Mouse (Mus musculus): ENCODE measurements at regions not wholly inside any gene's neighbourhood (a gene's known extent, or its start where the extent isn't known, plus 50 kb on each side); places are given as distances from the start of the nearest gene placed in this dataset.

DNA sequence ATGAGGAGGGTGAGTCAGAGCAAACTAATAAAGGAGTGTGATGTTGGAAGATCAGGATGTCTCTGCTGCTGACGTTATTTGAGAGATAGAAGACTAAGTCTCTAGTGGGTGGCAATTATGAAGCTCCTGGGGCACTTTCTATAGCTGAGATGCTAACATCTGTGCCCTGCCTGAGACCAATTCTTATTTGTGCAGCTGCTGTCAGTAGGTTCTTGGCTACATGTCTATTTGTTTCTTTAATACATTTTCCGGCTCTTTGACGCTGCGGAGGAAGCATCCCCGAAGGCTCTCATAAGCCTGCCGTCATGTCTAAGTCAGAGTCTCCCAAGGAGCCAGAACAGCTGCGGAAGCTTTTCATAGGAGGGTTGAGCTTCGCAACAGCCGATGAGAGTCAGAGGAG is 55.4 kb upstream of the Cast start:
- no peak for TF ChIP-seq CTCF (IDR thresholded peaks at IDR 0.05)
- no peak for TF ChIP-seq EP300 (IDR thresholded peaks at IDR 0.05; ENCODE audit: insufficient read depth, low read depth, low read length)
- TF ChIP-seq POLR2A (IDR thresholded peaks at IDR 0.05; ENCODE audit: insufficient read depth, low read depth, low read length), result no peak
- H3K9ac ChIP-seq (ENCODE audit: low read depth, low read length), result no peak overlapping the region
- H3K4me1 ChIP-seq (ENCODE audit: control insufficient read depth, insufficient read depth, low read length), result no peaks in the 10 kb centered on the region
- intact Hi-C loops (cut with DNase I), result loop anchor here (5.0 to 10.0 kb wide), 4 partner anchors 338 to 1158 kb away; no protein-coding TSS in a partner anchor
- H3K27me3 ChIP-seq (ENCODE audit: control insufficient read depth, insufficient read depth, low read length), result no peaks in the 10 kb centered on the region
- H3K27ac ChIP-seq, result no peak overlapping the region
- H3K36me3 ChIP-seq (ENCODE audit: control insufficient read depth, insufficient read depth, low read length), result no peaks in the 10 kb centered on the region
- no peak overlapping the region for H3K4me3 ChIP-seq
- no peaks in the 10 kb centered on the region for H3K79me2 ChIP-seq (replicated peaks; ENCODE audit: control insufficient read depth, insufficient read depth, low read length)
- WGBS, result 82% methylated on average over 9 of the region's 9 CpGs
- DNase-seq, result no peak

DNA sequence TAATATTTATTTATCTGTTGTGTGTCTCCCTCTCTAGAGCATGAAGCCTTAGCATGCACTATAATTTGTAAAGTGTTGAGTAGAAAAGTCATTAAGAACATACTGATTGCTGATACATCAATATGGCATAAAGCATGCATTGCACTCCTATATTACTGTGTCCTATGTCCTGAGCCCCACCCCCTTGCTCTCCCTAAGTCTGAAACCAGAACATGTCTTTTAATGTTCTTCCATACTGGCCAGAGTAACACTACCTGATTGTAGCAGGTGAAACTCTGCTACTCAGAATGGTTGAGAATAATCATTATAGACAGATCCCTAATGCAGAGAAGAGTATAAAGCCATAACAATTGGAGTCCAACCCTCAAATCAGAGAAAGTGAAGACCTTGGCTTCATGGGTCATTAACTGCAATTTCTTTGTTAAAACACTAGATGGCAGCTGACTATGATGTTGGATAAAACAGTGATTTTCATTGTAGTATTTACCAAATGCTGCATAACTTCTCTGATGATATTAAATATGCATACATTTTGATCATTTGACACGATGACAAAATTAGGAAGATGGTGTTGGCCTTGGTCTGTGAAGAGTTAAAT is 52.9 kb upstream of the Cast start:
- no peak overlapping the region for H3K9ac ChIP-seq (ENCODE audit: low read depth, low read length)
- no peak overlapping the region for H3K4me3 ChIP-seq

More for the DNA sequence above, 52.9 kb upstream of the Cast start:
- no peak for DNase-seq
- Histone ChIP-seq H3K27me3 (ENCODE audit: control insufficient read depth, insufficient read depth, low read length) (no peaks in the 10 kb centered on the region), H3K79me2 (replicated peaks; ENCODE audit: control insufficient read depth, insufficient read depth, low read length) (no peaks in the 10 kb centered on the region), H3K4me1 (ENCODE audit: control insufficient read depth, insufficient read depth, low read length) (no peaks in the 10 kb centered on the region), H3K36me3 (ENCODE audit: control insufficient read depth, insufficient read depth, low read length) (no peaks in the 10 kb centered on the region), H3K27ac (no peak overlapping the region)
- 4% methylated on average over 1 of the region's 1 CpGs for WGBS
- TF ChIP-seq POLR2A (IDR thresholded peaks at IDR 0.05; ENCODE audit: insufficient read depth, low read depth, low read length) (no peak), CTCF (IDR thresholded peaks at IDR 0.05) (peak; percentile 81), EP300 (IDR thresholded peaks at IDR 0.05; ENCODE audit: insufficient read depth, low read depth, low read length) (no peak)
- intact Hi-C loops (cut with DNase I), result loop anchor here (5.0 to 10.0 kb wide), 4 partner anchors 341 to 1161 kb away; no protein-coding TSS in a partner anchor
